25 mouse cellular contexts compared by ENCODE assay signal in the genomic region with DNA sequence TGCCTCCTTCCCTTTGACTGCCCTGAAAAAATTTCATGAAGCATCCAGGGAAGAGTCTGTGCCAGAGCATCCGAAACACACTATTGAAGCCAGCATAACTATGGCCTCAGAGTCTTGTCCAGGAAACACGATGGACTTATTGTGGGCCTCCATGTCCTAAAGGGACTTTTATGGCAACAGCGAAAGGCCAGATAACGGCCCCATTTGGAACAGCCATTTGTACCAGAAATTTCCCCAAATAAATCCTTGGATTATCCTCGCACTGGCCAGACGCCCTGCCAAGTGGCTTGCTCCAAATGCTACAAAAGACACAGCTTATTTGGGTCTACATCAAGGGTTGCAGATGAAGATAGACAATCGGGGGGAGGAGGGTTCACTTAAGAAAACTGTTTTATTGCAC. TPM values are rescaled to one million over a fixed set of nuclear protein-coding genes. Genes with fewer than 3 reads are reported as not detected.
DNase-seq lines count a peak whose midpoint lies in the region; ATAC-seq and TF ChIP-seq lines count a peak whose summit lies in the region.
"Had no signal": no experiment of that assay in that cellular context is flagged by ENCODE, and none has a peak within 500 bp of the region (broad histone marks: within the 10 kb centered on the region; RNA-seq: fewer than 3 reads in every experiment).

No protein-coding gene starts in this region.

- H3K4me3 ChIP-seq in heart, adult 2 months = no peak overlapping the region
- H3K4me3 ChIP-seq in heart, embryonic 12.5 days = no peak overlapping the region
- H3K4me3 ChIP-seq in midbrain, embryonic 14.5 days (replicated peaks; ENCODE audit: low read depth, low read length) = no peak overlapping the region
- H3K4me3 ChIP-seq: erythroblast, embryonic 14.5 days; hindbrain, embryonic 10.5 days; megakaryocyte, embryonic 14.5 days had no signal

- no peaks in the 10 kb centered on the region for H3K36me3 ChIP-seq in heart, adult 2 months (ENCODE audit: control insufficient read depth, insufficient read depth, low read length)
- no peaks in the 10 kb centered on the region for H3K36me3 ChIP-seq in heart, embryonic 12.5 days
- H3K36me3 ChIP-seq in midbrain, embryonic 14.5 days (ENCODE audit: control insufficient read depth, insufficient read depth, low read length) = no peaks in the 10 kb centered on the region
- H3K36me3 ChIP-seq: hindbrain, embryonic 10.5 days had no signal

- no peak for TF ChIP-seq EP300 in heart, adult 2 months (IDR thresholded peaks at IDR 0.05; ENCODE audit: insufficient read depth, low read depth, low read length)

- H3K9me3 ChIP-seq in heart, embryonic 12.5 days (replicated peaks) = 0 out of 2 replicates have a peak, but pooled peaks cover 4% of the 10 kb centered on the region
- no peaks in the 10 kb centered on the region for H3K9me3 ChIP-seq in midbrain, embryonic 14.5 days (ENCODE audit: control insufficient read depth, low read length)
- H3K9me3 ChIP-seq: hindbrain, embryonic 10.5 days had no signal

- peaks cover 2% of the 10 kb centered on the region; the same call in 1 of the 2 replicates for H3K4me1 ChIP-seq in heart, adult 2 months (ENCODE audit: control insufficient read depth, insufficient read depth, low read length)
- H3K4me1 ChIP-seq in heart, embryonic 12.5 days (replicated peaks) = peaks cover 8% of the 10 kb centered on the region; the same call in 1 of the 2 replicates
- H3K4me1 ChIP-seq in midbrain, embryonic 14.5 days (ENCODE audit: control insufficient read depth, insufficient read depth, low read length) = peaks cover 4% of the 10 kb centered on the region; the same call in 1 of the 2 replicates
- H3K4me1 ChIP-seq: megakaryocyte, embryonic 14.5 days had no signal

- H3K27me3 ChIP-seq in heart, adult 2 months (ENCODE audit: control insufficient read depth, insufficient read depth, low read length) = no peaks in the 10 kb centered on the region
- H3K27me3 ChIP-seq in heart, embryonic 12.5 days (replicated peaks) = no peaks in the 10 kb centered on the region
- no peaks in the 10 kb centered on the region for H3K27me3 ChIP-seq in midbrain, embryonic 14.5 days (ENCODE audit: control insufficient read depth, insufficient read depth, low read length)
- H3K27me3 ChIP-seq: megakaryocyte, embryonic 14.5 days had no signal

- ATAC-seq in heart, embryonic 12.5 days (ENCODE audit: insufficient number of reproducible peaks, low FRiP score) = no peak
- ATAC-seq in midbrain, embryonic 14.5 days (ENCODE audit: low FRiP score, low TSS enrichment) = no peak
- ATAC-seq: forebrain, embryonic 16.5 days; inflammation-experienced regulatory T-cells, adult 6 months; liver, postnatal 0 days; midbrain, embryonic 16.5 days had no signal

- peak overlapping the region; percentile 61 for H3K27ac ChIP-seq in heart, adult 2 months
- H3K27ac ChIP-seq in heart, embryonic 12.5 days (ENCODE audit: poor library complexity, severe bottlenecking) = no peak overlapping the region
- H3K27ac ChIP-seq in midbrain, embryonic 14.5 days (replicated peaks; ENCODE audit: low read depth, low read length) = no peak overlapping the region
- H3K27ac ChIP-seq: hindbrain, embryonic 10.5 days had no signal

- TF ChIP-seq CTCF in heart, adult 2 months (IDR thresholded peaks at IDR 0.05) = no peak

- peak; percentile 44 to 62 for DNase-seq in heart, adult 2 months
- peak; percentile 9 for DNase-seq in ovary, adult 18-20 months (ENCODE audit: low spot score)
- DNase-seq in ovary, postnatal 10 days (ENCODE audit: low spot score) = no peak
- DNase-seq in gastrocnemius, postnatal 25 days = peak; percentile 70
- DNase-seq in lung, postnatal 36 days = peak; percentile 11
- DNase-seq in thymus, postnatal 25 days = no peak
- DNase-seq in midbrain, embryonic 14.5 days = no peak
- DNase-seq: adrenal gland, adult 8-10 months; cerebellum, adult 18-20 months; kidney, adult 8-10 months; kidney, postnatal 25 days; liver; liver, postnatal 0 days had no signal

- no peaks in the 10 kb centered on the region for H3K79me2 ChIP-seq in heart, adult 2 months (replicated peaks; ENCODE audit: control insufficient read depth, insufficient read depth, low read length)

- no peak for TF ChIP-seq POLR2A in heart, adult 2 months (IDR thresholded peaks at IDR 0.05; ENCODE audit: insufficient read depth, low read depth, low read length)

- 72% methylated on average over 7 of the region's 7 CpGs for WGBS in heart, adult 2 months
- WGBS in heart, embryonic 12.5 days = 81% methylated on average over 7 of the region's 7 CpGs
- 80% methylated on average over 7 of the region's 7 CpGs for WGBS in midbrain, embryonic 14.5 days

- intact Hi-C loops in heart, adult 2 months (cut with DNase I) = no loop called here

- no peak overlapping the region for H3K9ac ChIP-seq in heart, adult 2 months (ENCODE audit: low read depth, low read length)
- no peak overlapping the region for H3K9ac ChIP-seq in heart, embryonic 12.5 days
- H3K9ac ChIP-seq in midbrain, embryonic 14.5 days (replicated peaks; ENCODE audit: low read length) = no peak overlapping the region
- H3K9ac ChIP-seq: liver, postnatal 0 days had no signal

- no peak overlapping the region for H3K4me2 ChIP-seq in heart, embryonic 12.5 days
- no peak overlapping the region for H3K4me2 ChIP-seq in midbrain, embryonic 14.5 days (ENCODE audit: low read length)

RNA-seq across cellular contexts. Expression of a gene that starts 37.5 kb away (rescaled TPM):
- not detected for total RNA-seq in heart, adult 2 months (2021)
- not detected in 2 replicates for polyA plus RNA-seq in heart, adult 2 months (2012; rRNA removed)
- polyA plus RNA-seq in heart, embryonic 12.5 days (2016; fragmentation: Nextera tagmentation; extraction: Ambion mirVana) = not detected in 2 replicates
- total RNA-seq in gastrocnemius, postnatal 25 days (2021) = not detected
- not detected in 2 replicates for polyA plus RNA-seq in midbrain, embryonic 14.5 days (2014; fragmentation: Nextera tagmentation; extraction: Ambion mirVana)
- total RNA-seq: adrenal gland, adult 8-10 months; layer of hippocampus, postnatal 10 days; left cerebral cortex, postnatal 10 days had no signal
- polyA plus RNA-seq: embryonic facial prominence, embryonic 11.5 days; erythroblast, embryonic 14.5 days; forebrain, embryonic 16.5 days; gonadal fat pad, adult 2 months; hindbrain, embryonic 10.5 days; inflammation-experienced regulatory T-cells, adult 6 months; liver, postnatal 0 days; midbrain, embryonic 16.5 days; urinary bladder, adult 2 months had no signal

RNA-seq across cellular contexts. Expression of a gene that starts 39.8 kb away (rescaled TPM):
- not detected for total RNA-seq in heart, adult 2 months (2021)
- polyA plus RNA-seq in heart, adult 2 months (2012; rRNA removed) = 0.35 and 1.2 TPM in 2 replicates
- not detected in 2 replicates for polyA plus RNA-seq in heart, embryonic 12.5 days (2016; fragmentation: Nextera tagmentation; extraction: Ambion mirVana)
- total RNA-seq in gastrocnemius, postnatal 25 days (2021) = under 1 TPM; 0.64 to 0.67 TPM
- not detected in 2 replicates for polyA plus RNA-seq in midbrain, embryonic 14.5 days (2014; fragmentation: Nextera tagmentation; extraction: Ambion mirVana)
- polyA plus RNA-seq: embryonic facial prominence, embryonic 11.5 days; erythroblast, embryonic 14.5 days; forebrain, embryonic 16.5 days; hindbrain, embryonic 10.5 days; inflammation-experienced regulatory T-cells, adult 6 months; liver, postnatal 0 days; midbrain, embryonic 16.5 days had no signal

Comparison
In these comparisons a context has a peak if more than half of its experiments do, and no peak if none do; other contexts are left out.
1. DNase-seq: peak in heart, adult 2 months (2 of 2), ovary, adult 18-20 months (single experiment), gastrocnemius, postnatal 25 days (single experiment) and lung, postnatal 36 days (single experiment); none in ovary, postnatal 10 days (single experiment), thymus, postnatal 25 days (single experiment) and midbrain, embryonic 14.5 days (single experiment).